Mouse (Mus musculus) stomach, embryonic 14.5 days (tissue): Measurements from ENCODE around the gene Pde4d. TPM values are rescaled to one million over a fixed set of nuclear protein-coding genes. Genes with fewer than 3 reads are reported as not detected.
A peak's percentile ranks its signal among the peaks of the same experiment; 100 is the strongest.
"Not testable (repeated sequence)": the region's sequence is repeated elsewhere in the genome, so short reads cannot be mapped to it uniquely, and the experiment has no call there.

ENCODE experiments used
- ATAC-seq: fragments of 200-750 bp; cut with Nextera tagmentation; 2 replicates; pipeline ENCODE4 v1.8.0; 2017; ENCODE audit warnings: low read depth, moderate TSS enrichment; ENCODE audit not compliant: insufficient number of reproducible peaks, insufficient read depth, low FRiP score
- H3K27ac ChIP-seq: fragments of 300-500 bp; sonication (generic); 2 replicates; pipeline ENCODE4 v1.5.1; 2014; ENCODE audit warnings: mild to moderate bottlenecking, low read length, moderate library complexity, mixed read lengths
- H3K27me3 ChIP-seq: fragments of 300-500 bp; sonication (generic); 2 replicates; pipeline ENCODE4 v1.6.1; 2014; ENCODE audit warnings: low read length, control low read depth, mixed read lengths; ENCODE audit not compliant: control insufficient read depth, insufficient read depth
- H3K36me3 ChIP-seq: fragments of 300-500 bp; sonication (generic); 2 replicates; pipeline ENCODE4 v1.6.1; 2014; ENCODE audit warnings: mild to moderate bottlenecking, control low read depth, low read length, moderate library complexity, mixed read lengths; ENCODE audit not compliant: control insufficient read depth, insufficient read depth
- H3K4me1 ChIP-seq: fragments of 300-500 bp; sonication (generic); 2 replicates; pipeline ENCODE4 v1.6.1; 2014; ENCODE audit warnings: low read length, control low read depth, mixed read lengths; ENCODE audit not compliant: control insufficient read depth, insufficient read depth
- H3K4me2 ChIP-seq: fragments of 300-500 bp; sonication (generic); replicated peaks from 2 replicates; pipeline ENCODE4 v1.6.1; 2014; ENCODE audit warnings: low read depth, low read length, control low read depth
- H3K4me3 ChIP-seq: fragments of 300-500 bp; sonication (generic); 2 replicates; pipeline ENCODE4 v1.5.1; 2014; ENCODE audit warnings: low read depth, low read length, control low read depth
- H3K9ac ChIP-seq: fragments of 300-500 bp; sonication (generic); replicated peaks from 2 replicates; pipeline ENCODE4 v1.6.1; 2014; ENCODE audit warnings: low read depth, mild to moderate bottlenecking, control low read depth, low read length, moderate library complexity, mixed read lengths
- H3K9me3 ChIP-seq: fragments of 300-500 bp; sonication (generic); 2 replicates; pipeline ENCODE4 v1.6.1; 2016; ENCODE audit warnings: low read depth, low read length, control low read depth; ENCODE audit not compliant: control insufficient read depth
- WGBS: fragments of 180-500 bp; shearing (Covaris S2); extraction: QIAGEN DNeasy Blood & Tissue Kit; methylation state at CpG from one replicate; pipeline ENCODE4 v1.1.7; 2014; 5-methylcytosine and 5-hydroxymethylcytosine counted together
- polyA plus RNA-seq: library from polyadenylated mRNA; unstranded; fragments of >200 nt; fragmentation: Nextera tagmentation; extraction: Ambion mirVana; gene quantifications from 2 replicates; pipeline ENCODE4 v1.2.1, GENCODE M21; 2014

The Pde4d gene
- polyA plus RNA-seq, 1 experiment from 2014 or later, result 29.3 TPM

DNA sequence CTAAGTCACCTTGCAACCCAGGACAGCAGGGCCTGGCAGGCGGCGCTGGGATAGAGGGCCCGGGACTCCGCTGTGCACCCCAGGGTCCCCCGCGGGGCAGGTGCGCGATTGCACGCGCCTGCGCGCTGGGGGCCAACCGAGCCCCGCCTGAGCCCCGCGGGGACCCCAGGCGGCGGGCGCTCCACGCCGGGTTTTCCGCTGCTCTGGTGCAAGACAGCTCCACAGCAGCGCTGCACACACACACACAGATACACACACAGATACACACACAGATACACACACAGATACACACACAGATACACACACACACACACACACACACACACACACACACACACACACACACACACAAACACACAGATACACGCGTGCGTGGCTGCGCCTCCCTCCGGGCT is 1452.7 kb downstream of the Pde4d start:
- WGBS, result under 1% methylated on average over 28 of the region's 28 CpGs
- Histone ChIP-seq H3K4me1 (peaks cover 16% of the 10 kb centered on the region), H3K4me2 (peak overlapping the region; percentile 95), H3K4me3 (peak overlapping the region; percentile 71), H3K27ac (0 out of 2 replicates have a peak overlapping the region, but pooled peaks have one; percentile 44), H3K9ac (peak overlapping the region; percentile 55)
- H3K9me3 ChIP-seq, H3K27me3 ChIP-seq, H3K36me3 ChIP-seq: not testable (repeated sequence)
- peak; percentile 67 for ATAC-seq

DNA sequence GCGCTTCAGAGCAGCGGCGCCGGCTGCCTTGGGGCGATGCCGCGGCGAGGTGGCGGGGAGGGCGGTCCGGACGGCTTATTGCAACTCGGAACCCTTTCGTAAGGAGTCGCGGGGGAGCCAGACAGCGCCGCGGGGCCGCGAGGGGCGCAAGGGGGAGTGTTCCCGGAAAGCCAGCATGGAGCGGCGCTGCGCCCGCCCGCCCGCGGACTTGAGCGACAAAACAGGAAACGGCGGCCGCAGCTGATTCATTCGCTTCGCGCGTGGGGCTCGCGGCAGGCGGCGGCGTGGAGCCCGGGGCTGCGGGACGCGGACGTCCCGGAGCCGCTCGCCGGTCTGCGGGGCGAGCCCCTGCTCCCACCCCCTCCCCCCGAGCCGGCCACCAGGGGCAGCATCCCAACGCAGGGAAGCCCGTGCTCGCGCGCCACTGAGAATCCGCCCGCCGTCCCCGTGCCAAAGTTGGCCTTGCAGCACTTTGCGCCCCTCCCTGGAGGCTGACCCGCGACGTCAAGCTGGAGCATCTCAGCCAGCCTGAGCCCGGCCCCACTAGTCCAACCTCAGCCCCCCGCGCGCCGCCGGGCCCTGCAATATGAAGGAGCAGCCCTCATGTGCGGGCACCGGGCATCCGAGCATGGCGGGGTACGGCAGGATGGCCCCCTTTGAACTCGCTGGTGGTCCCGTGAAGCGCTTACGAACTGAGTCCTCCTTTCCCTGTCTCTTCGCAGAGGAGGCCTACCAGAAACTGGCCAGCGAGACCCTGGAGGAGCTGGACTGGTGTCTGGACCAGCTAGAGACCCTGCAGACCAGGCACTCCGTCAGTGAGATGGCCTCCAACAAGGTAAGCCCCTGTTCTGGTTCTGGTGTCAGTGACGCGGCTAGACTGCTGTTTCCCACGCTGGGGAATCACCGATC is 1453.4 kb downstream of the Pde4d start:
- Histone ChIP-seq H3K4me1 (peaks cover 16% of the 10 kb centered on the region), H3K9me3 (no peaks in the 10 kb centered on the region), H3K4me3 (peak overlapping the region; percentile 71), H3K36me3 (no peaks in the 10 kb centered on the region), H3K27ac (0 out of 2 replicates have a peak overlapping the region, but pooled peaks have one; percentile 44), H3K4me2 (peak overlapping the region; percentile 95), H3K9ac (peak overlapping the region; percentile 55), H3K27me3 (no peaks in the 10 kb centered on the region)
- peak; percentile 80 for ATAC-seq
- under 1% methylated on average over 86 of the region's 91 CpGs for WGBS

DNA sequence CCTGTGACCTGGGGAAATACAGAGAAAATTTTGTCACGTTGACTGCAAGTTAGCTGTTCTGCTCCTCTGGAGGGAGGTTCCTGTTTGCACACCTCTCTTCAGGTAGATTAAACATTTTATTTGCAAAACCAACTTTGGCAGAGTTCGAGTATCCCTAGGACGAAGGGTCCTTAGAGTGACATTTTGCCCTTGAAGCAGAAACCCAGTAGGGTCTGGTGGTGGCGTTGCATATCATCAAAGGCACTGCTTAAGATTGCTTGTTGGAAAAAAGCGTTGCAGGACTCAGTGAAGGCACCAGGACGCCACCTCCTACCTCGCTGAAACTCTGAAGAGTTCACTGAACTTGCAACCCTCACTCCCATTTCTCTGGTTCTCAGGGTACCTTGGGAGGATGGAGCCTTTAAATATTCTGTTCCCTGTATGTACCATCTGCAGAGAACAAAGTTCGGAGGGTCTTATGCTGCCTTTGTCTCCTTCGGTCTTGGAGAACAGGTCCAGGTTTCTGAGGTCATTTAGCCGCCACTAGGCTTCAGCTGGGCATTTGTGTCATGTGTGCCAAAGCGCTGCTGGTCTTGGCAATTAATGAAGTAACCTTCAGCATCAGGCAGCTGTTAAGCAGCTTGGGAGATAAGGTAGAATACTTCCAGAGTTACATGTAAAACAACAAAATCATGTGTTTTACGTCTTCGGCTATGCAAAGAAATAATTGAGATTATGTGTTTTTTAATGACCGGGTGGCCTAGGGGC is 1454.2 kb downstream of the Pde4d start:
- WGBS, result 51% methylated on average over 14 of the region's 14 CpGs
- ATAC-seq, result no peak
- H3K4me2 ChIP-seq, result peak overlapping the region; percentile 95
- no peaks in the 10 kb centered on the region for H3K36me3 ChIP-seq
- no peak overlapping the region for H3K27ac ChIP-seq
- H3K27me3 ChIP-seq, result no peaks in the 10 kb centered on the region
- no peaks in the 10 kb centered on the region for H3K9me3 ChIP-seq
- peaks cover 16% of the 10 kb centered on the region for H3K4me1 ChIP-seq
- peak overlapping the region; percentile 71 for H3K4me3 ChIP-seq
- H3K9ac ChIP-seq, result peak overlapping the region; percentile 55

DNA sequence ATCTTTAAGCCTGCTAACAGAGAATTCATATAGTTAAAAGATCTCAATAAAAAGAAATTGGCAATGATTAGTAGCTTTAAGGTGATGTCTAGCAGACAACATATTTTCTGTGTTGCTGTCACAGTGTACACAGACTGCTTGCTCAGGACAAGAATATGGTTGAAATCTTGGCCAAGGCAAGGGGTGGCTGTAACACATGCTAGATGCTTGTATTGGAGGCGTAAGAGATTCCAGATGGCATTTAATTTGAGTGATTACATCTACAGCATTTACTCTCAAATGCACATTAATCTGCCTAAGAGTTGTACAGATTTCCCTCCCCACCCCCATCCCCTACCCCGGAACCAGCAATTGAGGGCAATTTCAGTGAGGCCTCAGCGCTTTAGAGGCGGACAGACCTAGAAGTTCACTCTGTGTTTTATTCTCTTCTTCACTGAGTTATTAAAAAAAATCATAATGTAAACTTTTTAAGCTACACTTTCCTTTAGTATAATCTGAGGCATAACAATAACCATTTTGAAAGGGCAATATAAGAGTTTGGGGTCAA is 1456.7 kb downstream of the Pde4d start:
- H3K9ac ChIP-seq, result no peak overlapping the region
- no peak overlapping the region for H3K4me2 ChIP-seq
- no peak for ATAC-seq
- peaks cover 10% of the 10 kb centered on the region for H3K4me1 ChIP-seq
- H3K27ac ChIP-seq, result no peak overlapping the region
- H3K9me3 ChIP-seq, result no peaks in the 10 kb centered on the region
- no peaks in the 10 kb centered on the region for H3K36me3 ChIP-seq
- no peak overlapping the region for H3K4me3 ChIP-seq
- WGBS, result 65% methylated on average over 4 of the region's 4 CpGs
- no peaks in the 10 kb centered on the region for H3K27me3 ChIP-seq

DNA sequence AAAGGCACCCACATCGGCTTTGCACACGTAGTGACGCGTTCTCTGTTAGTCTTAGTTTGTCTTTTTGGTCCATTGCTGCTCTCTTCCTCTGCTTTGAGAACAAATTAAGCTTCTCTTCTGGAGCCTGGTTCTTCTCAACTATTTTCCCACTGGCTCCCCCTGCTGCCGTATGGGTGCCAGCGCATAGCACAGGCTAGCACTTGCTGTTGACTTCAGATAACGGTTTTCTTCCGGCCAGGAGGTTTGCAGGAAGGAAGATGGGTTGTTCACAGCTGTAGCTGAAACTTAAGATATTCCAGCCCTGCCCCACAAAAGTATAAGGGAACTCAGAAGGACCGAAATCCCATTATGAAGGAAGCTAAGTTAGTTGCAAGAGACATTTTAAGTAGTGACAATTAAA is 1457.9 kb downstream of the Pde4d start:
- H3K4me1 ChIP-seq, result peaks cover 13% of the 10 kb centered on the region
- no peaks in the 10 kb centered on the region for H3K9me3 ChIP-seq
- no peak overlapping the region for H3K9ac ChIP-seq
- no peak overlapping the region for H3K27ac ChIP-seq
- H3K4me2 ChIP-seq, result no peak overlapping the region
- 0 out of 2 replicates have a peak, but pooled peaks have one; percentile 43 for ATAC-seq
- no peaks in the 10 kb centered on the region for H3K27me3 ChIP-seq
- no peak overlapping the region for H3K4me3 ChIP-seq
- no peaks in the 10 kb centered on the region for H3K36me3 ChIP-seq
- WGBS, result 34% methylated on average over 9 of the region's 9 CpGs

DNA sequence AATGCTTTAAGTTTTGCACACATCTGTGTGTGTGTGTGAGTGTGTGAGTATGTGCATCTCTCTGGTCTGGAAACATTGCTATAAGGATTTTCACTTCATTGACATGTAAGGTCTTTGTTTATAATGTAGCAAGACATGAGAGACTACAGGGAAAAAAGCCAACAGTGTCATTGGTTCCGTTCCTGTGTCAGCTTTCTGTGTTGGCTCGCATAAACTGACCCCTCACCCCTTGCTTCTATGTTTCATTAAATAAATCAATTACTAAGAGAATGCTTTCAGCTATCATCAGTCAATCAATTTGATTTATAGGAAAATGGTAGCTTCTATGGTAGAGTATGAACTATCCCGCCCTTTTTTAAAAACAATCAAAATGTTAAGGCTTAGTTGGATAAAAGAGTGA is 1458.6 kb downstream of the Pde4d start:
- ATAC-seq, result no peak

DNA sequence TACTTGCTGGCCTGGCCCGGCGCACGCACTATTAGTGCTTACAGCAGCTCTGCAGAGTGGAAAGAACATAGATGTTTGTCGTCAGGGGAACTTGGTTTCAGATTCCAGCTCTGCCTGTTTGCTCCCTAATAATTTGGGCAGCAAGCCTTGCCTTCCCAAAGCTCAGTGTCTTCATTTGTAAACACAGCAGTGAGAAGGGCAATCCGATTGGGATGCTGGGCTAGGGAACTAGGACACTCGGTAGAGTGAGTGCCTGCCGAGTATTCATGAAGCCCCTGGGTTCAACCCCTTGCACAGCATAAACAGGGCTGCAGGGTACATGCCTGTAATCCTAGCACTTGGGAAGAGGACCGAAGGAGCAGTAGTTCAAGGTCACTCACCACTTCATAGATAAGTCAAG is 1459.4 kb downstream of the Pde4d start:
- H3K27ac ChIP-seq, result no peak overlapping the region
- no peak overlapping the region for H3K9ac ChIP-seq
- no peak for ATAC-seq
- H3K4me3 ChIP-seq, result no peak overlapping the region
- H3K4me1 ChIP-seq, result peaks cover 6% of the 10 kb centered on the region
- no peaks in the 10 kb centered on the region for H3K9me3 ChIP-seq
- H3K4me2 ChIP-seq, result no peak overlapping the region
- 70% methylated on average over 8 of the region's 8 CpGs for WGBS
- H3K27me3 ChIP-seq, result no peaks in the 10 kb centered on the region
- H3K36me3 ChIP-seq, result no peaks in the 10 kb centered on the region

More for the DNA sequence above, 1458.6 kb downstream of the Pde4d start:
- Histone ChIP-seq H3K4me2 (no peak overlapping the region), H3K4me1 (peaks cover 13% of the 10 kb centered on the region), H3K36me3 (no peaks in the 10 kb centered on the region), H3K27me3 (no peaks in the 10 kb centered on the region), H3K9me3 (no peaks in the 10 kb centered on the region), H3K4me3 (no peak overlapping the region), H3K9ac (no peak overlapping the region), H3K27ac (no peak overlapping the region)
- 45% methylated on average over 3 of the region's 3 CpGs for WGBS

DNA sequence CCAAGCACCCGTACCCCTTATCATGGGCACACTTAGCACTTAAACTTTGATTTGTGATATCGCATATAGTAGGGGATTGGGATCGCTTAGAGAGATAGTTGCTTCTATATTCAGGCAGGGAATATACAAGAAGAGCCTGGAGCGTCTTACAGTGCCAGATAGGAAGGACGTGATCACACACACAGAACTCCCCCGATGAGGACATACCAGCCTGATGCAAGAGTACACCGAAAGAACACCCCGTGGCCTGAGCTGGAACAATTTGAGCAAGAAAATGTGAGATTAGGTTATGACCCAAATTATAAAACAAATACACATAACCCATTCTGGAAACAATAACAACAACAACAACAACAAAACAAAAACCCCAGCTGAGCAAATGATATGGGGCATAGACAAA is 1461.2 kb downstream of the Pde4d start:
- Histone ChIP-seq H3K27ac (no peak overlapping the region), H3K4me2 (no peak overlapping the region), H3K4me3 (no peak overlapping the region), H3K9me3 (no peaks in the 10 kb centered on the region), H3K9ac (no peak overlapping the region), H3K36me3 (no peaks in the 10 kb centered on the region), H3K27me3 (no peaks in the 10 kb centered on the region), H3K4me1 (peaks cover 12% of the 10 kb centered on the region; the same call in 1 of the 2 replicates)
- 94% methylated on average over 8 of the region's 8 CpGs for WGBS
- no peak for ATAC-seq
